Mouse (Mus musculus) right cerebral cortex, postnatal 4 days (tissue): ENCODE measurements around the gene Klf12.

Experiments
- DNase-seq: peaks from one replicate; pipeline ENCODE4 v3.0.0-alpha.2; 2022

Gene Klf12

DNA sequence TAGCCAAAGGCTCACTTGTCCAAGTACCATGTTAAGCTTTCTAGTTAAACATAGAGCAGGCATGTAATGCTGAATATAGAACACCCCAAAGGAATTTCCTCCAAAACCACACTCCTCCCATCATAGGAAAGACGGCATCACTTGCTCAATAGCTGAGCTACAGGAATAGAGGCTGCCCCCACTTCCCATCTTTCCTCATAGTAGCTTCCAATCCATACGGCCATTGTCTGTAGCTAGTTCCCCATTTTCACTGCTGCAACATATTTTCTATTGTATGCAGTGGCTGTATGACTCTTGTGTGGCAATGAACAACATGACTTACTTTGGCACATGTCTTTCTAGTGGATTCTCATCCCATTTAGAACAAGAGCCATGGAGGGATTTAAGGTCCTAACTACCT, 267.3 kb downstream of the Klf12 start:
- no peak for DNase-seq

DNA sequence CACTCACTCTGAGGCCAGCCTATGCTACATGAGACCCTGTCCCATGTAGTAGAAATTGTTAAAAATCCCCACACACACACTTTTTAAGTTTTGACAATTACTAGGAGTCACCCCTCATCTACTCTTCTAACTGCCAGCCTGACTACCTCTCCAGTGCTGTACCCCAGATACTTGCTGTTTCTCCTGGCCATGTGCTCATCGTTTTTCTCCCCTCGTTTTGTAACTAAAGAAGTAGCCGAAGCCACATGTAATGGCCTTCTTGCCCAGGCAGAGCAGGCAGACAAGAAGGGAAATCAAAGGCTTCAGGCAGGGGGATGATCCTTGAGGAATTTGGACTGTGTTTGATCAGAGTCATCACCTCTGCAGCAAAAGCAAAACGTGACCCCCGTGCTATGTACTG, 274.0 kb downstream of the Klf12 start:
- DNase-seq, result no peak

DNA sequence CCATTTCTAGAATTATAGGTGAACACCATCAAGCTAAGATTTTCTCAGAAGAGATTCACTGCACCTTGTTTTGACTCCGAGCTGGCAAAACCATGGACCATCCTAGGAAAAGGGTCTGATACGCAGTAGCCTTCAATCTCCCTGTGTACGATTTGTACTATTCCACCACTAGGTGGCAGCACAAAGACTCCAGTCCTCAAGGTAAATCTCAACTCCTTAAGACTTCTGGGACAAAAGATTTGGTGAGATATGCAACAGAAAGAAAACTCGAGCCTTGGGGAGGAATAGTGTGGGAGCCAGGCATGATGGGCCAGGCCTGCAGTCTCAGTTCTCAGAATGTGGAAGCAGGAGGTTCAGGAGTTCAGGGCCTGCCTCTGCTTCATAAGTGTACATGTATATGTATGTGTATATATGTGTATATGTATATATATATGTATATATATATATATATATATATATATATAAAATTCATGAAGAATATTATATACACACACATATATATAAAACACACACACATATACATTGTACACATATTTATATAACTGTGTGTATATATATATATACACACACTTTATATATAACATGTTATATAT, 274.6 kb downstream of the Klf12 start:
- DNase-seq, result no peak

DNA sequence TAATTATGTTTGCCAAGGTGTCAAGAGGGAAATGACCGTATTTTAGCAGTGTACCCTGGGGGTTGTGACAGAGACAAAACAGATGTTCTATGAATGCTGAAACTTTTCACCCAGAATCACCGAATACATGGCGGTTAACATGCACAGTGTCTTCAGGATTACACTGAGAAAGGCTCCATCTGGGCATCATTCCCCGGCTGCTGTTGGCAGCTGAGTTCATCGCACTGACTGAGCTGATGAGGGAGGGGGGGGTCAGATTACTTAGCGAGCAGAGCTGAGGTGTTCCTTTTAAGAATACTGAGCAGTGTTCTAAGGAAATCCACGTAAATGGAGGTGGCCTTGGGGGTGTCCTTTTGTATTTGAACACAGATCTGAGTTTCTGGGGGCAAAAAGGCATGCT, 301.0 kb downstream of the Klf12 start:
- no peak for DNase-seq

DNA sequence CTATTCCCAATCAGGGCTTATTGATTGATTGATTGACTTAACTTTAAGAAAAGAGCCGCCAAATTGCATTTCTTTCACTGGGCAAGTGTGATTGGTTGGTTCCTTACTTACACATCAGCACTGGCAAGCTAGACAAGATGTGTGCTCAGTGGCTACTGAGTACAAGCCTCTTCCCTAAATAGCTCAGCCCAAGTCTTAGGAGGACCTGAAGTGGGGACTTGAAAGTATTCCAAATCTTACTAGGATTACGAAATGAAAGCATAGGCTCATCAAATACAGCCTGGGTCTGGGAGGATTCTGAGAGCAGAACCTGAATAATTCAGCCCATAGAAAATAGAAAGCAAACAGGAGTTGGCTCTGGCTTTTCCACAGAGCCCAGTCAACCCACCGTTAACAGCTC, 303.3 kb downstream of the Klf12 start:
- no peak for DNase-seq

DNA sequence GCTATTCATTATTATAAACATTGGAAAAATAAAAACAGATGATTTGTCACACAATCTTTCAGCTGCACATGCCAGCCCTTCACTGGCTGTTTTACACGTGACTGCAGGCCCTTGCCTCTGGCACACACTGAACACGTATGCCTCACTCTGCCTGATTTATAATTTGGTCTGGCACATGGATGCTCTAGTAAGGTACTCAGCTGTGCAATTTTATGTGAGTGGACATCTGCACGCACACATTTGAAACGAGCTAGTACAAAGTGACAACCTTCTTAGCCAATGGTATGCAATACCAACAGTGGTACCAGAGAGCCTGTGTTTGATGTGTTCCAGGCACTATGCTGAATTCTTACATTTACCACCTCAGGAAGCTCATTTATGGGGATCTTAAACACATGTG, 316.6 kb downstream of the Klf12 start:
- no peak for DNase-seq

DNA sequence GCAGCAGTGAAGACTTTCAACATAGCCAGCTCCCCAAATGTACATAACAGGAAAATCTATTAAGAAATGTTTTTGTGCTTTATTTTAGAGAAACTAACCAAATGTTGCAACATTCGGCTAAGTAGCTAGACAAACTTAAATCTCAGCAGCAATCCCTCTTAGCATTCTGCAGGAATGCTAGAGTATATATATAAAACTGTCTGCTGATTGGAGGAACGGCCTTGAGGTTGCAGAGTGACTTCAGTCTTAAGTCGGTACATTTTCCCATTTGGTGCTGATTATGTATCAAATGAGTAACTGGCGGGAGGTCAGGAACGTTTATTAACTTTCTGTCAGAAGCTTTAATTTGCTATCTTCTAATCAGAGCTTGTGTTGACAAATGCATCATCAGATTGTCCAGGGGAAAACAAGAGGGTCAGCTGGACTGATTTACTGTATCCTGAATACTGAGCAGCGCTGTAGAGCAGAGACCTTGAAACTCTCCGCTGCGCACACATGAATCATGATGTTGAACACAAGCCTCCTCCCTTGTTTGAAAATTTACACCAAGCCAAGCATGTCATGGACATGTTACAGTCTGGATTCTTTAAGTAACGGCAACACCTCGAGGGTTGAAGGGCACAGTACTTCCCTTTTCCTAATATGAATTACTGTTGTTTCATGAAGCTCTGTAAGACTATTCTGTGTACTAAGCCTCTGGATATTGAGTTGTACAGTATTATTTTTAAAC, 323.8 kb downstream of the Klf12 start:
- DNase-seq, result no peak

DNA sequence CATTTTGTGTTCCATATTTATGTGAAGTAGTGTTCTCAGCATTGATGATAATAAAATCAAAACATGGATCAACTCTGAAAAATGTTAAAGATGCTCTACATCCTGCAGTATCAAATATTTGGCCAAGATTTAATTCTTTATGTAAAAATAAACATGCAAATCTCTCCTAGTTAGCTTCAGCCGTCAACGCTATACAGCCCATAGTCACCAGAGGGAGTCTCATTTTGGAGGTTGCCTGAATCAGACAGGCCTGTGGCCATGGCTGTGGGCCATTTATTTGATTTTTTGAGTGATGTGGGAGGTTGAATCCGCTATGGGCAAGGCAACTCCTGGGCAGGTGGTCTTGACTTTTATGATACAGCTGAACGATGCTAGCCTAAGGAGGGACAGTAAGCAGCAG, 329.3 kb downstream of the Klf12 start:
- peak; percentile 11 for DNase-seq

DNA sequence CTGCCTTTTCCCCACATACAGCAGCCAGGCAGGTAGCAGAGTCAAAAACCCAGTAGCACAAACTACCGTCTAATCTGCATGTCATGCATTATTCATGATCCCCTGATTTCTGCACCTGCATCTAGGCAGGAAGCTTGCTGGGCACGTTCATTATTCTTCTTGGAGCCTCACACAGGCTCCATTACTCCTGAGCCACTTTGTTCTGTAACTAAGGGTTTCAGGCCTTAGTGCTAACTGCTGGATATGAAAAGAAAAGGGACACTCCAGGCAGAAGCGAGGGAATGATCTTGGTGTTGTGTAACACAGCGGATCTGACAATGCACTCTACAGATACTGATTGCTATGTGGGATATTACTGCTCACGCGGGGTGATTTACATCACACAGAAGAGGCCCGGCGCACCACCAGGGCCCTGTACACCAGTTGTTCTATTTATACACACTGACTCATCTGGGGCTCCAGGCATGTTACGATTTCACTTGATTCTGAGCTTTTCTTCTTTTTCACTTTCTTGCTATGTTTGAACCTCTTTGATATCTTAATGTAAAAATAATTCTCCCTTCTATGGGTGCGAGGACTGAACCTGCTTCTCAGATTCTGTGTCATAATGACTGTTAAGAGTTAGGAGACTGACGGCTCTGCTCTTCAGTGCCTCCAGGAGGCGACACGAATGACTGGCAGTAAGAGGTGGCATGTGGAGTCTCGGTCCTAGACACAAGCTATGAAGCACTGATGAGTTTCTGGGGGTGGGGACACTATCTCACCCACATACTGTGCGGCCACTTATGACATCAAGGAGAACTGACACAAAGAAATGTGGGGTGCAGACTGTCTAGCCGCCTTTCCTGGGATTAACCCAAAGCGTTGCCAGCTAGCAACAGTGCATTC, 340.0 kb downstream of the Klf12 start:
- no peak for DNase-seq

DNA sequence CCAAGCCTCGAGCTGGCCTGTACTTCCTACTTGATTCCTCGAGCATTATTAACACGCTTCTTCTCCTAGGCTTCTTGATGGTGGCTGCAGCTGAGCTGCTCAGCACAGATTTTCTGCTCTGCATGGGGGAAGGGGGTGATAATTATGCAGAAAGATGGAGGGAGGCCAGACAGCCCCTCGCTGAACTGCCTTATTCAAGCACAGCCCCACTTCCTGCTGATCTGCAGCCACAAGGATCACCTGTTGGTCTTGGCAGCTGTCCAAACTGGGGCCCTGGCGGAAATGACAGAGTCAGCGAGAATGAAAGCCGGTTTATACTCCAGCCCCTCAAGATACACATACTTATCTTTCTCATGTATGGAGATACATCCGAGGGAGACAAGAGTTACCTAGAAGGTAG, 341.3 kb downstream of the Klf12 start:
- peak; percentile 72 for DNase-seq

DNA sequence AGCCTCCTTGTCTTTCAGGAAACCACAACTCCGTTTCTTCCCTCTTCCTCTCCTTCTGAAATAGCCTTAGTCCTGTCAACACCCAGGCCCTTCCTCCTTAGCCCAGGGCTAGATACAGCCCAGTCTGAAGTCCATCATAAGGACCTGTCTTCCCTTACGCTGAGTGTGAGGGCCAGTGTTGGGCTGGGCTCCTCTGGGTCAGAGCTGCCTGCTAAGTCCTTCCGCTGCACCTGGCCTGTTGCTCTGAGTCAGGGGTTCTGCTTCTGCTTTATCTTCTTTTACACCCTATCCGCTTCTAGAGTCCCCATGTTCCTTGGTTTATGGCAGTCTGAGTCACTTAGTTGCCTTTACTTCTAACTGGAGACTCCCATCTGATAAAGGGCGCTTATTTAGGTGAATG, 351.0 kb downstream of the Klf12 start:
- DNase-seq, result no peak

DNA sequence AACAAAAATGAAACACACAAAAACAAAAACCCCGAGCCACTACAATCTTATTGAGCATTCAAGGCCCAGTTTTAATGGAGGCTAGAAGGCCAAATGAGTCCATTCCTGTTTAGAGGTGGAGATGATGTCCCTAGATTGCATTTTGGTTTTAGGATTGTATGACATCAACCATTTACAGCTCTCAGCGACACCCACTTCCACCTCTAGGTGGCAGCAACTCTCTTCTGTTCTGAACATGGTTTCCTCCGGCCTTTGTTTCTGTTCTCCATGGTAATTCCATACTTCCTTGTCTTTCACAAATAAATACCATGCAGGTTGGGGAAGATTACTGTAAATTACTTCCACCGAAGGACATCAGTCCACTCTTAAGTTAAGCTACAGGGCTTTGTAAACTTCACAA, 352.6 kb downstream of the Klf12 start:
- peak; percentile 87 for DNase-seq

DNA sequence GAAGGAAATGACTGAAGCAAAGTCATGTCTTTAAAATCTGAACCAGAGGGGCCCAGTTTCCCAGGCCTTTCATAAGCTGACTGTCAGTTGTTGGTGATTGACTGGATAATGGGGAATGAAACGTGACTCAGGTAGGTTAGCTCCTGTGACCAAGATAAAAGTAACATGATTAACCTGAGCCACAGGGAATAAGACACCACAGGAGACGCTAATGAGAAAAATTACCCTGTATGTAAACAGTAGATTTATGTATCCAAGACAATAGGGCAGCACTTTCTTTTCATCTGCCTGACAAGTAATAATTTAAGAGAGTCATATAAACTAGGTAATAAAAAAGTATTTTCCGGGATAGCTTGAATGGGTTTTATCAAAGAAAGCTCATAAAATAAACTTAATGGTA, 372.6 kb downstream of the Klf12 start:
- DNase-seq, result no peak

DNA sequence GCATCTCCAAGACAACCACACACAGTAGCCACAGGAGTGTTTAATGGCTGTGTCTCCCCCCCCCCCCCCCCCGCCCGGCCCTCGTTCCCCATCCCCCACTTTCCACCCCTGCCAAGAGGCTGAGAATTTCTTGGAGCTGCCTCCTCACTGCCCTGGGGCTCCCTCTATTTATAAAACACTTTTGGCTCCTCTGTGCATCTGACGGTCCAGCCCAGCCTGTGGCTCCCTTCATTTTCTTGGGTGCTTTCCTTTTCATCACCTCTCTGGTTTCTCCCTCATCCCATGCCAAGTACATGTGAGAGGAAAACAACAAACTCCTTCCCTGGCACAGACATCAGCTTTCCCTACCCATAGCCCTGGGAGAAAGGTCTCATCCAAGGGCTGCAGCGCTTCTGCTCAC, 373.6 kb downstream of the Klf12 start:
- no peak for DNase-seq

DNA sequence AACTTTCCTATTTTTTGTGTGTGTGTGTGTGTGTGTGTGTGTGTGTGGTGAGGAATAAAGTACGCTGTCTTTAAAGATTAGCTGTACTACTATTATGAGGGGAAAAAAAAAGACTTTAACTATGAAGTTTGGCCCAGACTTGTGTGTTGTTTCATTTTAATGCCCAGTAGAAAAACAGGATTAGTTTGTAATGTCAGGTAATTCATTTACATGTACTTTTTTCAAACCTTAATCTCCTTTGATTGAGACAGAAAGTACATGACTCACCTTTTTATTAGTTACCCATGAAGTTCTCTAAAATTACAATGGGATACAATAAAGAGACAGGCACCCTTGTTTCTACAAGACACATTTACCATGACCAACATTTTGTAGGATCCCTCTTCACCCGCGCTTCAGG, 383.6 kb downstream of the Klf12 start:
- DNase-seq, result no peak

DNA sequence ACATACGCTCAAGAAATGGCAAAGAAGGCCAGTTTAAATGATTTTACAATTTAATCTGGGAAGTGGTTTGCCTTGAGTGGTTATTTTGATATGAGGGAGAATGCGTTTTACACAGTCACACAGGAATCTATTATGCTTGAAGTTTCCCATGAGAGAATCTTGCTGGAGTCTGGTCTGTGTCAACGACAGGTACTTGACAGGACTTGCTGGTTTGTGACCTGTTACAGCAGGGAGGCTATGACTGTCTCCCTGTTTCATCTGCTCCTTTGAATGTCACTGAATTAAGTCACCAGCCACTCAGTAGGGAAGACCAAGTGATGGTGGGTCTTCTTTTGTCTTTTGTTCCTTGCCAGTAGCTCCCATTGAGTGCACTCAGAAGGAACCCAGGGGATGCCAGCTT, 385.6 kb downstream of the Klf12 start:
- no peak for DNase-seq

DNA sequence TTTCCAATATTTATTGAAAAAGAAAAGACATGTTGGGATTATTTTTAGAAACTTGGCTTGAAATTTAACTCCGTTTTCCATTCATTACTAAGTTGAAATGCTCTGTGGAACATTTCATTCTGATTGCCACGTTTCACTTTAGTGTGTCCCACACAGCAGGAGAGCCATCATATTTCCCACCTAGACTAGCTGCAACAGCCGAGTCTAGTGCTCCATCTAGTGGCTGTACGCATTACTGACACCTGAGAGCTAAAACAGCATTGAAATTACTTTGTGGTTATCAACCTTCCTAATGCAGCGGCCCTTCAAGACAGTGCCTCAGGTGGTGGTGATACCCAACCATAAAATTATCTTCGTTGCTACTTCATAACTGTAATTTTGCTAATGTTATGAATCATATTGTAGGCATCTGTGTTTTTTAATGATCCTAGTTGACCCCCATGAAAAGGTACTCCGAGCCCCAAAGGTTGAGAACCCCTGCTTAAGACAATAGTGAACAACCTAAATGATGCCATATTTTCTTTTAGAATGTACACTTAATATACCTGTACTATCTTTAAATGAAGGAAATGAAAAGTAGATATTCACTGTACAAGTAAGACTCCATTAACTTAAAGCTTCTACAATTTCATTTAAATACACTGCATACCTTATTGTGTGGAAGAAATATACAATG, 389.6 kb downstream of the Klf12 start:
- peak; percentile 71 for DNase-seq

DNA sequence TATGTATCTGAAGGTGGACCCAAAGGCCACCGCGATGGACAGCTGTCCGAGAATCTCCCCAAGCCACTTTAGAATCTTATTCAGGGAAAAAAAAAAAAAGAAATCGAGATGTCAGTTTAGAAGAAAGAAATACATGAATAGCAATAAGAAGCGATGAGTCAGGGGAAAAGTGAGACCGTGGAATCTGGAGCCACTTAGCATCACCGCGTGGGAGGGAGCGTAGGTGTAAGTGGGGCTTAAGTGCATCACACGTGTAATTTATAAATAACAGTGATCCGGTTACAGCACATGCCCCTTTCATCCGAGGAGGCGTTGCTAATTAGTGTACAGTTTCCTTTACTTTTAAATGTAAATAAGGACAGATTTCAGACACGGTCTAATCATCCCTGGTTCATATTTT, 390.4 kb downstream of the Klf12 start:
- DNase-seq, result no peak

DNA sequence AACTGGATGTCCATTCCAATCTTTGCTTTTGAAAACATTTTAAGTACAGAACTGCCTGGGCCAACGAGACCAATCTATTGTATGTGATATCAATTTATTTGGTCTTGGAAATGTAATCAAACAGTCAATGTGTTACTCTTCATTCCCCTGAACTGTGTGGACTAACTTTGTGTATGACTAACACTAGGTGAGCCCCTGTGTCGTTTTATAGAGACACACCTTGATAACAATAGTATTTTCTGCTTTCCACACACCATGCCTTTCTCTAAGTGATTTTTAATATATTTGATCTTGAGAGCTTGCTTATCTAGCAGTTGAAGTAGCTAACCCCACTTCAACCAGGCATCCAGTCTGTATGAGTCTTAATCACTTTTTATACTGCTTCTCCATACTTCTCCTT, 398.0 kb downstream of the Klf12 start:
- no peak for DNase-seq

DNA sequence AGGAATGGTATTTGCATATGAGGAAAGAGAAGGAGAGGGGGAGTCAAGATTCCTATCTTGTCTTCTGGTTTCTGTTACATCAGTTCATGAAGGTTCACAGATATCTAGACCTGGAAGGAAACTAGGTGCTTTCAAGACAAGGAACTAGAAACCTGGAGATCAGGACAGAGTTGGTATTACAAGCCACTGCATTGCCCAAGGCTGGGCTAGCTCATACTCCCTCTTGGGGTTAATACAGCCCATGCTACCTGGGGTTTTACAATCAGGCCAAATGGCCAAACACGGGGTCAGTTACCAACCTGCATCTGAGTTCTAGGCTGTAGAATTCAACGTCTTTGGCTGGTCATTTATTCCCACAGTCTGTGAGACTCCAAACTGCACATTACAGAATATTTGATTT, 398.9 kb downstream of the Klf12 start:
- no peak for DNase-seq

DNA sequence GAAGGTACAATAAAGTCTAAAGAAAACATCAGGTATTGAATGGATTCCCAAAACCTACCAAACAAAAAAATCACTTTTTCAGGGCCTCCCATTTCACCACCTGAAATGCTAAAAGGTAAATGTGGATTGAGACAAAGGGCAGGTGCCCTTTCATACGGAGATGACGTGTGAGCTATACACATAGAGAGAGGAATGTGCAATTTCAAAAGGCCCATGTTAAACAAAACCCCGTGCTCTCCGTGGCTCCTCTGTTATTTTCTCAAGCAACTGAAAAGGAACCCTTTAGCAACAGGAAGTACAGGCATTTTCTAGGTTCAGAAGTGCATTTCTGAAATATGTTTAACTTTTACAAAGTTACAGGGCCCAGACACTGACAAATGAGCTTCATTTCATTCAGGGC, 399.4 kb downstream of the Klf12 start:
- DNase-seq, result no peak

DNA sequence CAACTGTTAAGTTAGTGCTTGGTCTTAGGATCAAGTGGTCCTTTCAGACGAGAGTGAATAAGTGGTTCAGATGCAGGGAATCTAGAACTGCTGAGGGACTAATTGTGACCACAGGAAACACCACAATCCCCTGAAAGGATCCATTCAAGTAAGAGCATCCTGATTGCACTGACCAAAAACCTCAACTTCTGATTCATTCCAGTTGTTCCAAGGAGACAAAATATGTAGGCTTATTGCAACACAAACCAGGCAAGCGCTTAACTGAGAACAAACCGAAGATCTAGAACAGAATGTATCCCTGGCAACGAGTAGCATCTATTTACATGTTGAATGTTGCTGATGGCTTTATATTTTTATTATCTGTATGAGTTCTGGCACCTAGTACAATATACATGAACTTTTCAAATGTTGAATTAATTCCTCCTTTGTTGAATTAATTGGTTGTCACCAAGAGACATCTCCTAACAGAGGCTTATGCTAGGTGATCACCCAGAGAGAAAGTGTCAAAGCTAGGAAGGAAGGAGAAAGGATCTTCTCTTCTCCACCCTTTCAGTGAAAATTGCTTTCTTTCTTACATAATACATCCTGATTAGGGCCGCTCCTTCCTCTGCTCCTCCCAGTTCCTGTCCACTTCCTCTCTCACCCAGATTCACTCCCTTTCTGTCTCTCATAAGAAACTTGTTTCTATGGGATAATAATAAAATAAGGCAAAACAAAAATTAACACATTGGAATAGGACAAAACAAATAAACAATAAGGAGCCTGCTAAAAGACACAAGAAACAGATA, 407.5 kb downstream of the Klf12 start:
- no peak for DNase-seq

DNA sequence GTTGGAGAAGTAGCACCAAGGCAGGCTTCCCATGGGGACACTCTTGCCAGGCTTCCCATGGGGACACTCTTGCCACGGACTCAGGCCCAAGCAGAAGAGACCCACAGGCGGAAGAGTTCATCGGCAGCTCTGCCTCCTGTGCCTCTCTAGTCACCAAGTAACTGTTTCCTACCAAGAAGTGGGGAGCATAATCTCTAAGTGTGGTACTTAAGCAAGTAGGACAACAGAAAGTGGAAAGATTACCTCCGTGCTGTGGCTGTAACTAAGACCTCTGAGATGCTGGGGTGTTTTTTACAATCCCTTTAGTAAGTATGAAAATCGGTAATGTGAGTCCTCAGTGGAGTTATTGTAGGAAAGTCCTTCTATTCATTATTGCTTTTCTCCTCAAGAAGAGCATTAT, 410.8 kb downstream of the Klf12 start:
- no peak for DNase-seq
